Mouse (Mus musculus) ES-Bruce4 (cell line): ENCODE measurements at regions not wholly inside any gene's neighbourhood (a gene's known extent, or its start where the extent isn't known, plus 50 kb on each side); places are given as distances from the start of the nearest gene placed in this dataset.
A peak's percentile ranks its signal among the peaks of the same experiment; 100 is the strongest.

ENCODE experiments used
- H3K27ac ChIP-seq: 2 replicates; pipeline ENCODE4 v1.5.1; 2012; ENCODE audit warnings: low read length, inconsistent platforms; ENCODE audit not compliant: insufficient read depth
- H3K27me3 ChIP-seq: 2 replicates; pipeline ENCODE4 v1.6.1; 2012; ENCODE audit warnings: mild to moderate bottlenecking, low read length, inconsistent platforms; ENCODE audit not compliant: control insufficient read depth, poor library complexity, insufficient read depth, severe bottlenecking
- H3K36me3 ChIP-seq: 2 replicates; pipeline ENCODE4 v1.6.1; 2012; ENCODE audit warnings: inconsistent platforms, mild to moderate bottlenecking, low read length, moderate library complexity; ENCODE audit not compliant: control insufficient read depth, poor library complexity, insufficient read depth, severe bottlenecking
- H3K4me1 ChIP-seq: one replicate; pipeline ENCODE4 v1.8.1; 2011; ENCODE audit warnings: low read length; ENCODE audit not compliant: control insufficient read depth, insufficient read depth
- H3K4me3 ChIP-seq: 2 replicates; pipeline ENCODE4 v1.5.1; 2011; ENCODE audit warnings: low read depth, mild to moderate bottlenecking, low read length
- H3K9ac ChIP-seq: 2 replicates; pipeline ENCODE4 v1.6.1; 2012; ENCODE audit warnings: low read depth, mild to moderate bottlenecking, inconsistent platforms; ENCODE audit not compliant: poor library complexity, severe bottlenecking
- H3K9me3 ChIP-seq: replicated peaks from 2 replicates; pipeline ENCODE4 v1.6.1; 2012; ENCODE audit warnings: mild to moderate bottlenecking, low read length, inconsistent platforms; ENCODE audit not compliant: control insufficient read depth, poor library complexity, insufficient read depth, severe bottlenecking
- CTCF ChIP-seq: IDR thresholded peaks from one replicate; pipeline ENCODE4 v1.8.1; 2011; ENCODE audit warnings: low read depth, low read length
- EP300 ChIP-seq: IDR thresholded peaks from 2 replicates; pipeline ENCODE4 v1.6.1; 2011; ENCODE audit warnings: low read depth, low read length; ENCODE audit not compliant: insufficient read depth
- POLR2A ChIP-seq: IDR thresholded peaks from one replicate; pipeline ENCODE4 v1.8.1; 2011; ENCODE audit warnings: low read length; ENCODE audit not compliant: insufficient read depth

- Histone ChIP-seq H3K27me3 (no peaks in the 10 kb centered on the region), H3K27ac (no peak overlapping the region), H3K4me3 (no peak overlapping the region), H3K9me3 (no peaks in the 10 kb centered on the region), H3K4me1 (no peaks in the 10 kb centered on the region), H3K9ac (no peak overlapping the region), H3K36me3 (no peaks in the 10 kb centered on the region)
- TF ChIP-seq CTCF: no peak
- TF ChIP-seq POLR2A: no peak
Measured at GRCm38 (mm10) chr9:47253836-47254657, 255.5 kb downstream of the Gm4791 start.

DNA sequence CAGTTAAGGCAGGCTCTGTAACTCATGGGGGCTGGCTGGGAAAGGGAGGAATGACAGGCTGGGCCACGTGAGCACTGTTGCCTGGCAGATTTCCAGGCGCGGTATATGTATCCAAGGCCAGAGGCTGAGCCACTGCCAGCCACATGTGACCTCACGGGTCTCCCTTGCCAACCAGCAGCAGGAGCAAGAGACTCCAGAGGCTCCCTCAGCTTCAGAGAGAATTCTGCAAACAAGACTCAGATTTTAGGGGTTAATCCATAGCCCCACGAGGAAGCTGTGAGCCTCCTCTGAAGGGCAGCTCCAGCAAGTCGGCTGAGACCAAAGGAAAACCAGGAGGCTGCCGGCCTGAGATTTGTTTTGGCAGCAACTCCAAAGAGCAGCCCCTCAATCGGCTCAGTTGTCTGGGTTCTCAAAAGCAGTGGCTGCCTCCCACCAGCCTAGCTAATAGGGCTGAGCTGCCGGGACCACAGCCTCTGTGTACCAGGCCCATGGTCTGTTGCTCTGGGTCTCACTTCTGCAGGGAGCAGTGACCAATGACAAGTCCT lies 264.0 kb upstream of the Cadm1 start:
- H3K36me3 ChIP-seq: no peaks in the 10 kb centered on the region
- H3K27me3 ChIP-seq: no peaks in the 10 kb centered on the region
- no peaks in the 10 kb centered on the region for H3K4me1 ChIP-seq
- TF ChIP-seq EP300 (no peak), CTCF (no peak), POLR2A (no peak)
- H3K27ac ChIP-seq: no peak overlapping the region
- no peaks in the 10 kb centered on the region for H3K9me3 ChIP-seq
- no peak overlapping the region for H3K9ac ChIP-seq
- H3K4me3 ChIP-seq: no peak overlapping the region

DNA sequence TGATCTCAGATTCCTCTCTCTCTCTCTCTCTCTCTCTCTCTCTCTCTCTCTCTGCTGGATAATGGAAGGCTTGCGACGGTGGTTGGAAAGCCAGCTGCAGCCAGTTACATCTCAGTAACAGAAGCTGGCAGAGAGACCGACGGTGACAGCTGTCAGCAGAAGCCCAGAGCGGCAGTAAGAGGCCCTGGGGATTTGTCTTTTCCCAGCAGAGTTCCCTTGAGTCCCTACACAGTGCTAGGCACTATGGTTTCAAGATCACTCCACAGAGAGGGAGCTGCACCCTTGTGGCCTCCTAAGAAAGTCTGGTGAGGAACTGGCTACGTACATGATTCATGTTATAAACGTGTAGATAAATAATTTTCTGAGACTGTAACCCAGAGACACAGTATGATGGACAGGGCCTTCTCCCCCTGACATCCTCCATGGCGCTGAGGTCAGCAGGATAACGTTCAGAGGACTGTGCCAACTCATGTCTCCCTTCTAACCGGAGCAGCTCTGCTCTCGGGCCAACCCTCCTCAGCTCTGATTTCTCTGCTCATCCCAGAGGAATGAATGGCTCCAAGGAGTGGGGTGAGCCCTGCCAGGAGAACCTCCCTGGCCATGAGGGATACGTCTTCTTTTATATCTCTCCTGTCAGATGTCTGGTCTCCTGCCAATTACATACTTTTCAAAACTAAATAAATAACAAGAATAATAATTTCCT lies 253.5 kb upstream of the Cadm1 start:
- Histone ChIP-seq H3K27me3 (no peaks in the 10 kb centered on the region), H3K27ac (no peak overlapping the region)

GRCm38 (mm10) chr9:47279410-47279809 lies 250.6 kb upstream of the Cadm1 start:
- no peak overlapping the region for H3K27ac ChIP-seq
- no peak overlapping the region for H3K4me3 ChIP-seq
- no peak for TF ChIP-seq POLR2A
- TF ChIP-seq EP300: no peak
- TF ChIP-seq CTCF: no peak
- no peaks in the 10 kb centered on the region for H3K27me3 ChIP-seq
- H3K4me1 ChIP-seq: no peaks in the 10 kb centered on the region
- H3K9ac ChIP-seq: no peak overlapping the region
- no peaks in the 10 kb centered on the region for H3K9me3 ChIP-seq
- no peaks in the 10 kb centered on the region for H3K36me3 ChIP-seq

More for the DNA sequence above, 253.5 kb upstream of the Cadm1 start:
- TF ChIP-seq POLR2A (no peak), EP300 (no peak), CTCF (no peak)
- Histone ChIP-seq H3K36me3 (no peaks in the 10 kb centered on the region), H3K9ac (no peak overlapping the region), H3K4me1 (no peaks in the 10 kb centered on the region), H3K4me3 (no peak overlapping the region), H3K9me3 (no peaks in the 10 kb centered on the region)

DNA sequence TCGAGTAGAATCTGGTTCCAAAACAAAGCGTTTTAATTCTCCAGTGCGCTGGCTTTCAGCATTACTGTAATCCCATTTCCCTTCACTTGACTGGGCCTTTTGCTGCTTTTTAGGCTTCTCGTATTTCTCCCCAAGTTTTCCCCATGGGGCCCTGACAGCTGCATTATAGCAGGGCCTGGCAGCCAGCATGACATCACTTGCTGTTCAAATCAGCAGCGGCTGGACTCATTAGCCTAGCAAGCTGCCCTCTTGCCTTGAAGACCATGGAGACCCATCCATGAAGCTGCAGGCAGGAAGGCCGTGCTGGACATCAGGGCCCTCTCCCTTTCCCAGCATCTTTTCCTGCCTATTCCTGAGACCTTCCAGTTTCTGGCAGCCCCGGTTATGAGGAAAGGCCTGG lies 249.8 kb upstream of the Cadm1 start:
- Histone ChIP-seq H3K4me1 (no peaks in the 10 kb centered on the region), H3K27me3 (no peaks in the 10 kb centered on the region), H3K36me3 (no peaks in the 10 kb centered on the region), H3K9ac (no peak overlapping the region), H3K9me3 (no peaks in the 10 kb centered on the region), H3K27ac (no peak overlapping the region), H3K4me3 (no peak overlapping the region)
- TF ChIP-seq EP300 (no peak), CTCF (no peak)

- no peaks in the 10 kb centered on the region for H3K9me3 ChIP-seq
- H3K9ac ChIP-seq: no peak overlapping the region
- no peaks in the 10 kb centered on the region for H3K27me3 ChIP-seq
- H3K4me3 ChIP-seq: no peak overlapping the region
- no peaks in the 10 kb centered on the region for H3K4me1 ChIP-seq
- no peaks in the 10 kb centered on the region for H3K36me3 ChIP-seq
- TF ChIP-seq CTCF: no peak
- TF ChIP-seq EP300: peak; percentile 59; the same call in 1 of the 2 replicates
- H3K27ac ChIP-seq: no peak overlapping the region
Measured at GRCm38 (mm10) chr9:47280598-47280997, 249.4 kb upstream of the Cadm1 start.
